Mouse (Mus musculus) bone marrow, adult 2 months (tissue): Measurements from ENCODE around the gene Arl6ip1. TPM values are rescaled to one million over a fixed set of nuclear protein-coding genes. Genes with fewer than 3 reads are reported as not detected.

ENCODE experiments used
- H3K27ac ChIP-seq: fragments of 200-500 bp; 2 replicates; pipeline ENCODE4 v1.5.1; 2012; ENCODE audit warnings: low read depth, mild to moderate bottlenecking, control low read depth, inconsistent platforms, low read length; ENCODE audit not compliant: control insufficient read depth, poor library complexity, insufficient read depth
- H3K4me1 ChIP-seq: fragments of 200-500 bp; 2 replicates; pipeline ENCODE4 v1.6.1; 2011; ENCODE audit warnings: low read length; ENCODE audit not compliant: control insufficient read depth, insufficient read depth
- H3K4me3 ChIP-seq: fragments of 200-500 bp; replicated peaks from 2 replicates; pipeline ENCODE3; 2011; ENCODE audit warnings: mild to moderate bottlenecking, low read depth, low read length, control low read depth; ENCODE audit not compliant: control insufficient read depth
- CTCF ChIP-seq: fragments of 200-500 bp; IDR thresholded peaks from 2 replicates; pipeline ENCODE4 v1.5.1; 2011; ENCODE audit warnings: low read length, control low read depth; ENCODE audit not compliant: control insufficient read depth, insufficient read depth
- POLR2A ChIP-seq: fragments of 200-500 bp; IDR thresholded peaks from 2 replicates; pipeline ENCODE4 v1.6.1; 2011; ENCODE audit warnings: low read depth, mild to moderate bottlenecking, control low read depth, low read length, borderline replicate concordance; ENCODE audit not compliant: control insufficient read depth
- WGBS: fragments of 180-500 bp; shearing (Covaris S2); methylation state at CpG from one replicate; pipeline ENCODE4 v1.1.7; 2018; 5-methylcytosine and 5-hydroxymethylcytosine counted together
- polyA plus RNA-seq: library from polyadenylated mRNA; stranded (reverse); fragments of >200 nt; gene quantifications from 2 replicates; pipeline ENCODE4 v1.2.4, GENCODE M21; 2011; ENCODE audit warnings: low replicate concordance; ENCODE audit not compliant: missing spikeins, insufficient read depth, insufficient read length

Gene Arl6ip1
- polyA plus RNA-seq, 1 experiment: 142 TPM

DNA sequence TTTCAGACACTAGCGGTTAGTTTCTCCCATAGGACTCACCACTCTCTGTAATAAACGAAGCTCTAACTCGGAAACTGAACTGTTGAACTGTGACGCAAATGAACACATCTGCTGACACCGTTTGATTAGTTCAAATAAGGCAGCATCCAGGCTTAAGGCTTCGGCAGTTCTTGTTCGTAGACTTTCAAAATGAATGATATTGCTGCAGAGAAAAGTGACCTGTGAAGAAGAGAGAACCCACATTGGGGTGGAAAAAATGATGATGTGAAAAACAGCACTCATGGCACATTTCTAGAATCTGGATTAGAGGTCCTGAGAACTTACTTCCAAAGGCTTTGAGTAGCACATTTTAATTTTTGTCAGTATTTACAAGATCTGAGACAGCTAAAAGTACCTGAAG, 11.8 kb upstream of the Arl6ip1 start:
- WGBS: 91% methylated on average over 7 of the region's 7 CpGs

DNA sequence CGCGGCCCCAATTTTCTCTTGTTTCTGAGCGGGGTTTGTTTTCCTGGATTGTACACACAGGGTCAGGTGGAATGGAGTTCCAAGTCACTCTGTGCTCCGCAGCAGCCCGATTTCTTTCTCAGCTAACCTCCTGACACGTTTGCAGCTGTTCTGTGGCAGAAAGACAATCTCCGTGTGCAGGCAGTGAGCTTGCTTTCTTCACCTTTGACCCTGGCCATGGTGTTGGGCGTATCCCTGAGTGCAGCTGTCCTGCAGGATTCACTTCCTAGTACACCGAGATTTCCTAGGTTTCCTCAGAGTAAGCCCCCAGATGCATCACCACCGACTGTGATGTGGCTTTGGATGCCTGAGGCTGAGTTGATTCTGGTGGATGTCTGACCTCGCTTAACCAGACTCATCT, 5.7 kb upstream of the Arl6ip1 start:
- Histone ChIP-seq H3K4me1 (no peaks in the 10 kb centered on the region), H3K27ac (no peak overlapping the region), H3K4me3 (no peak overlapping the region)
- WGBS: 88% methylated on average over 11 of the region's 11 CpGs
- TF ChIP-seq CTCF (no peak), POLR2A (no peak)

More for the DNA sequence above, 11.8 kb upstream of the Arl6ip1 start:
- no peak for TF ChIP-seq POLR2A
- TF ChIP-seq CTCF: no peak
- no peak overlapping the region for H3K27ac ChIP-seq
- no peak overlapping the region for H3K4me3 ChIP-seq
- no peaks in the 10 kb centered on the region for H3K4me1 ChIP-seq

DNA sequence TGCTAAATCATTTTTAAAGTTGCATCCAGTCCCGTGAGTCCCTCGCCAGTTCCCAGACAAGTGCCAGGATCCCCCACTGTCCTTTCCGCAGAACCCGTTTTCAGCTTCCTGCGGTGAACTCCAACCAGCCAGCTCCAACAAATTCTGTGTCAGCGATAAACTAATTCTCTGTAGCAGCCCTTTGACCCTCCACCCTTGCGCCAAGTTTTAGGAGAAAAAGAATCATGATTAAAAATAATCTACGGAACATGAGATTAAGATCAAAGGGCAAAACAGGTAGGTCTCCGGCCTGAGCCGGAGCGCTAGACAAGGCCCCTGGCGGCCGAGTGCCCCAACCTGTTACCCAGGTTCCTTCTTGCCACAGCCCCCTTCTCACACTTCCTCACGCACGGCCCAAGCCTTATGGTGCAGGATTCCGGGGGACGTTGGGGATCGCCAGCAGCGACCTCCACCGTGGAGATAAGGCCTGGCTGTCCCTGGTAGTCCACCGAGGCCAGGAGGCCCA, 485 bp downstream of the Arl6ip1 start:
- Histone ChIP-seq H3K4me3 (peak overlapping the region; percentile 86), H3K27ac (peak overlapping the region; percentile 87), H3K4me1 (no peaks in the 10 kb centered on the region; the same call in 1 of the 2 replicates)
- WGBS: under 1% methylated on average over 21 of the region's 21 CpGs
- TF ChIP-seq POLR2A: no peak
- TF ChIP-seq CTCF: no peak

DNA sequence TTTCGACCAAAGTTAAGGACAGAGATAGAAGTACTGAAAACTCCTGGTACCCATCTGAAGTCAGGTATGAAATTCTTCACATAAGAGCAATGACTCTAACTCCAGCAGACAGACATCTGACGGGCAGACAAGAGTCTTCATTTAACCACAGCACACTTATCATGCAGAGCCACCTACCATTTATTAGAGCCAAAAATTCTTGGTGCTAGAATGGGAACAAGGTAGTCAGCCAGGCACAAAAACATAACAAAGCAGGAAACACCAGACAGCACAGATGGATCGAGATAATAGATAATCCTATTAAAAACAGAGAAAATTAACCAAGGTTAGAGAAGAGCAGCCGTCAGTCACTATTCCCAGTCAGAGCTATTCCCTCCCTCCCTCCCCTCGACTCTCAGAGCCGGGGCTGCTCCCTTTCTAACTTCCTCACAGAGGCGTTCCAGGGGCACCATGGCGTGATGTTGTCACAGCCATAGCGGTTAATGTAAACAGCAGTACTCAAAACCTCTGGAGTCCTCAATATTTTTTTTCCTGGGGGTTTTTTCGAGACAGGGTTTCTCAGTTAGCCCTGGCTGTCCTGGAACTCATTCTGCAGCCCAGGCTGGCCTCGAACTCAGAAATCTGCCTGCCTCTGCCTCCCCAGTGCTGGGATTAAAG, 3.1 kb downstream of the Arl6ip1 start:
- TF ChIP-seq POLR2A (no peak), CTCF (no peak)
- H3K4me3 ChIP-seq: no peak overlapping the region
- 47% methylated on average over 11 of the region's 11 CpGs for WGBS
- no peak overlapping the region for H3K27ac ChIP-seq
- H3K4me1 ChIP-seq: no peaks in the 10 kb centered on the region; the same call in 1 of the 2 replicates

DNA sequence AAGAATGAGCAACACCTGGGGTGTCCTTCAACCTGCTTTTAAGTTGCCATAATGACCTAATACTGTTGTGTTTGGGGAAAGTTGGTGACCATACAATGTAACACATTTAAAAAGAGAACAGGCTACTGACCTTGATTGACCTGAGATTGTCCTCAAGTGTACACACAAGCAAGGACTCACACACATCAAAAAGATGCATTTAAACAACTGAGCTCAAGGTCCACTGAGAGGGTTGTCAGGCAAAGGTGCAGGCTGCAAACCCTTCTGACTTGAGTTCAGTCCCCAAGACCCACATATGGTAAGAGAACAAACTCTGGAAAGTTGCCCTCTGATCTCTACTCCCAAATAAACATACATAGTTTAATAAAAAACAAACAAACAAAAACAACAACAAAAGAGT, 3.7 kb downstream of the Arl6ip1 start:
- Histone ChIP-seq H3K4me3 (no peak overlapping the region), H3K4me1 (no peaks in the 10 kb centered on the region; the same call in 1 of the 2 replicates), H3K27ac (no peak overlapping the region)
- no peak for TF ChIP-seq CTCF
- TF ChIP-seq POLR2A: no peak

DNA sequence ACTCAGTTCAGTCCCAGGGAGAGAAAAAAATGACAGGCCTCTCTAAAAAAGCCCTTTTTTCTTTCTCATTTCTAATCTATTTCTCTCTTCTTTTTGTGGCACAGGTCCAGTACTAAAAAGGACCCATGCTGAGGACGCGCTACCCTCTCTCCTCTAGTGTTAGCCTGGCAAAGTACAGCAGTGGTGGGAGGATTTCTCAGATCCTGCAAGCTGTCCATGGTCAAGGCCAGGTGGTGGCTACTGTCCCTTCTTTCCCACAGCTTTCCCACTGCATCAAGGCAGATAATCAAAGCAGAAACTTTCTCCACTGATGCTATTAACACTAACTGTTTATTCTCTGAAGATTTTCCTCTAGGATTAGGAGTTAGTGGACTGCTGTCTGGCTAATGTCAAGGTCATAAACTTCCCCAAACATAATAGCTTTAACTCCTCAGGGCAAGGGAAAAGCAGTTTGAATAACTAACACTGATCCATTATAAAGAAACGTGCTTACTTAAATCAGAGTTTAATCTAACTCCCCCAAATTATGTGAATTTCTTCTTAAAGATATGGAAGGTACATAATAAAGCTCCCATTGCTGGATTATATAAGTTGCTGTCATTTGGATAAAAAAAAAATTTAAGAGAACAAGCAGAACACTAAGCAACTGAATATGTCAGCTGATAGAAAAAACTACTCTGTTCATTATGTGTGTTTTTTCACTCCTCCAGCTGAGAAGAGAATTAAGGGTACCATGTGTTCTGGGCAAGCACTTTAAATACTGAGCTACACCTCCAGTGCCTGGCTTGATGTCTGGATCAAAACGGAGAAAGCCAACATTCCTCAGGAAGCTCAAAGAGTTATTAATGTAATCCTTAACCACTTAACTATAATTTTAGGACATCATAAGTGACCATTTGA, 5.7 kb downstream of the Arl6ip1 start:
- Histone ChIP-seq H3K27ac (no peak overlapping the region), H3K4me3 (no peak overlapping the region), H3K4me1 (no peaks in the 10 kb centered on the region; the same call in 1 of the 2 replicates)
- no peak for TF ChIP-seq CTCF
- no peak for TF ChIP-seq POLR2A
- 93% methylated on average over 4 of the region's 4 CpGs for WGBS

DNA sequence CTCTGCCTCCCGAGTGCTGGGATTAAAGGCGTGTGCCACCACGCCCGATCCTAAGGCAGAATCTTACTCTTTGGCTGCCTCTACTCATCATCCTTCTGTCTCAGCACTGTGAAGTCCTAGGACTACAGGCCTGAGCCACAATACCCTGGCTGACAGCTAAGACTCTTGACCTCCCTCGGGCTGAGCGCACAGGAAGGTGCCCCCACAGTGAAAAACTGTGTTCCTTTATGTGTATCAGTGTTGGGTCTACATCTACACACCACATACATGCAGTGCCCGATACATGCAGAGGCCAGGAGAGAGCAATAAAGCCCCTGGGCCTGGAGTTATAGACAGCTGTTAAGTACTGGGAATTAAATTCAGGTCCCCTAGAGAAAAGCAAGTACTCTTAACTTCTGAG, 7.2 kb downstream of the Arl6ip1 start:
- 95% methylated on average over 7 of the region's 7 CpGs for WGBS
- no peak for TF ChIP-seq CTCF
- no peak for TF ChIP-seq POLR2A
- peaks cover 4% of the 10 kb centered on the region; the same call in 1 of the 2 replicates for H3K4me1 ChIP-seq
- H3K4me3 ChIP-seq: no peak overlapping the region
- no peak overlapping the region for H3K27ac ChIP-seq

DNA sequence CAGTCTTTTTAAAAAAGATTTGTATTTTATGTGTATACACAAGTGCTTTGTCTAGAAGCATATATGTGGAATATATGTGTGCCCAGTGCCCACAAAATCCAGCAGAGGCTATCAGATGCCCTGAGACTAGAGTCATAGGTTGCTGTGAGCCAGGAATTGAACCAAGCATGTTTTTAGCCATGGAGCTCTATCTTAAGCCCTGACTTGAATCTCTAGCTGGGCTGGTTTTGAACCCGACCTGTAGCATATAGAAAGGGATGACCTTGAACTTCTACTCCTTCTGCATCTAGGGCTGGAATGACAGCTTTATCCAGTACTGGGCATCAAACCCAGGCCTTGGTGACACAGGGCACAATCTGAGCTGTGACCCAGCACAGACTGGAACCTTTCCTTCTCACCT, 8.8 kb downstream of the Arl6ip1 start:
- no peak overlapping the region for H3K27ac ChIP-seq
- H3K4me1 ChIP-seq: peaks cover 4% of the 10 kb centered on the region; the same call in 1 of the 2 replicates
- 84% methylated on average over 1 of the region's 1 CpGs for WGBS
- no peak for TF ChIP-seq CTCF
- TF ChIP-seq POLR2A: no peak
- H3K4me3 ChIP-seq: no peak overlapping the region
